Mouse (Mus musculus) kidney, embryonic 16.5 days (tissue): ENCODE data around the gene Snapc1. TPM values are rescaled to one million over a fixed set of nuclear protein-coding genes. Genes with fewer than 3 reads are reported as not detected.
A peak's percentile ranks its signal among the peaks of the same experiment; 100 is the strongest.

Experiments used
- ATAC-seq: fragments of 200-750 bp; cut with Nextera tagmentation; 2 replicates; pipeline ENCODE4 v1.8.0; 2017; ENCODE audit warnings: moderate TSS enrichment; ENCODE audit not compliant: low FRiP score, low TSS enrichment
- H3K27ac ChIP-seq: fragments of 300-500 bp; sonication (generic); 2 replicates; pipeline ENCODE4 v1.5.1; 2014; ENCODE audit warnings: low read length
- H3K27me3 ChIP-seq: fragments of 300-500 bp; sonication (generic); 2 replicates; pipeline ENCODE4 v1.6.1; 2014; ENCODE audit warnings: low read length, control low read depth, mixed read lengths; ENCODE audit not compliant: insufficient read depth
- H3K36me3 ChIP-seq: fragments of 300-500 bp; sonication (generic); 2 replicates; pipeline ENCODE4 v1.6.1; 2014; ENCODE audit warnings: low read length, control low read depth, mixed read lengths; ENCODE audit not compliant: insufficient read depth
- H3K4me1 ChIP-seq: fragments of 300-500 bp; sonication (generic); 2 replicates; pipeline ENCODE4 v1.6.1; 2014; ENCODE audit warnings: low read length, control low read depth, mixed read lengths; ENCODE audit not compliant: insufficient read depth
- H3K4me2 ChIP-seq: fragments of 300-500 bp; sonication (generic); replicated peaks from 2 replicates; pipeline ENCODE4 v1.6.1; 2014; ENCODE audit warnings: low read depth, low read length
- H3K4me3 ChIP-seq: fragments of 300-500 bp; sonication (generic); 2 replicates; pipeline ENCODE4 v1.5.1; 2014; ENCODE audit warnings: mild to moderate bottlenecking, low read length
- H3K9ac ChIP-seq: fragments of 300-500 bp; sonication (generic); replicated peaks from 2 replicates; pipeline ENCODE4 v1.6.1; 2014; ENCODE audit warnings: low read length
- H3K9me3 ChIP-seq: fragments of 300-500 bp; sonication (generic); 2 replicates; pipeline ENCODE4 v1.6.1; 2016; ENCODE audit warnings: low read length, control low read depth
- WGBS: fragments of 180-500 bp; shearing (Covaris S2); extraction: QIAGEN DNeasy Blood & Tissue Kit; methylation state at CpG from one replicate; pipeline ENCODE4 v1.1.7; 2014; 5-methylcytosine and 5-hydroxymethylcytosine counted together
- polyA plus RNA-seq: library from polyadenylated mRNA; unstranded; fragments of >200 nt; fragmentation: Nextera tagmentation; extraction: Ambion mirVana; gene quantifications from 2 replicates; pipeline ENCODE4 v1.2.1, GENCODE M21; 2015

Snapc1 gene
- 22.3 and 22.8 TPM in 2 replicates for polyA plus RNA-seq

- WGBS: under 1% methylated on average over 60 of the region's 60 CpGs
- Histone ChIP-seq H3K4me1 (peaks cover 8% of the 10 kb centered on the region), H3K4me2 (peak within 1 kb of the TSS; percentile 75), H3K4me3 (peak within 1 kb of the TSS; percentile 79), H3K9ac (peak within 1 kb of the TSS; percentile 86), H3K36me3 (peaks cover 16% of the 10 kb centered on the region), H3K9me3 (no peaks in the 10 kb centered on the region), H3K27ac (peak within 1 kb of the TSS; percentile 63), H3K27me3 (no peaks in the 10 kb centered on the region)
- peak; percentile 100 for ATAC-seq
These were observed at the start of gene Snapc1 for GRCm38 (mm10) chr12:73964291-73965281. Gene Snapc1, plus strand, starts transcription at chr12:73964481.

- H3K36me3 ChIP-seq: no peaks in the 10 kb centered on the region
- H3K4me1 ChIP-seq: no peaks in the 10 kb centered on the region
- no peaks in the 10 kb centered on the region for H3K27me3 ChIP-seq
- WGBS: 97% methylated on average over 5 of the region's 5 CpGs
- no peaks in the 10 kb centered on the region for H3K9me3 ChIP-seq
- no peak overlapping the region for H3K4me3 ChIP-seq
- H3K4me2 ChIP-seq: no peak overlapping the region
- no peak for ATAC-seq
- no peak overlapping the region for H3K9ac ChIP-seq
- no peak overlapping the region for H3K27ac ChIP-seq
These were observed 45.8 kb upstream of the Snapc1 start for GRCm38 (mm10) chr12:73918479-73918878.

GRCm38 (mm10) chr12:73930266-73930665, 34.0 kb upstream of the Snapc1 start:
- ATAC-seq: no peak
- Histone ChIP-seq H3K4me1 (no peaks in the 10 kb centered on the region), H3K9ac (no peak overlapping the region), H3K4me3 (no peak overlapping the region), H3K4me2 (no peak overlapping the region), H3K27ac (no peak overlapping the region), H3K36me3 (peaks cover 51% of the 10 kb centered on the region), H3K27me3 (no peaks in the 10 kb centered on the region), H3K9me3 (no peaks in the 10 kb centered on the region)
- 74% methylated on average over 3 of the region's 3 CpGs for WGBS

GRCm38 (mm10) chr12:73931274-73931673, 33.0 kb upstream of the Snapc1 start:
- H3K36me3 ChIP-seq: peaks cover 56% of the 10 kb centered on the region
- 58% methylated on average over 5 of the region's 5 CpGs for WGBS

DNA sequence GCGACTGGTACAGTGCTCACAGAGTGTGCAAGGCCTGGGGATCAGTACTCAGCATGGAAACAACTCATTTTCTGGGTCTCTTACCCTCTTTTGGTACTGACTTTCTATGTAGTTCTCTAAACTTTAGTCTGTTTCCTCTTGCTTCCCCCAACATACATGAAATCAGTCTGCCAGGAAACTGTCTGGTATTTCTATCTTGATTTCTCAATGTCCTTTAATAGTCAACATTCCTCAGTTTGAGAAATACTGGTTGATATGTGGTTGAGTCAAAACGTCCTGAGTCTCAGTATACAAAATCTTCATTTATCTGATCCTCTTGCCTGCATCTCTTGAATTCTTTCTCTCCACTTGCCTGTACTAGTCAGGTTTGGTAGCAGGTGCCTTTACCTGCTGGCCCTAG, 29.8 kb upstream of the Snapc1 start:
- Histone ChIP-seq H3K9ac (no peak overlapping the region), H3K4me1 (no peaks in the 10 kb centered on the region), H3K4me3 (no peak overlapping the region), H3K27ac (no peak overlapping the region), H3K36me3 (peaks cover 52% of the 10 kb centered on the region), H3K4me2 (no peak overlapping the region), H3K27me3 (no peaks in the 10 kb centered on the region), H3K9me3 (no peaks in the 10 kb centered on the region)
- WGBS: 91% methylated on average over 2 of the region's 2 CpGs
- no peak for ATAC-seq

More at GRCm38 (mm10) chr12:73931274-73931673, 33.0 kb upstream of the Snapc1 start:
- H3K9me3 ChIP-seq: no peaks in the 10 kb centered on the region
- no peak overlapping the region for H3K27ac ChIP-seq
- no peak for ATAC-seq
- no peak overlapping the region for H3K9ac ChIP-seq
- H3K4me2 ChIP-seq: no peak overlapping the region
- H3K4me3 ChIP-seq: no peak overlapping the region
- no peaks in the 10 kb centered on the region for H3K27me3 ChIP-seq
- H3K4me1 ChIP-seq: no peaks in the 10 kb centered on the region

- WGBS: 96% methylated on average over 1 of the region's 1 CpGs
- Histone ChIP-seq H3K9me3 (no peaks in the 10 kb centered on the region), H3K27me3 (no peaks in the 10 kb centered on the region), H3K4me2 (no peak within 1 kb of the TSS), H3K27ac (no peak within 1 kb of the TSS), H3K9ac (no peak within 1 kb of the TSS), H3K4me3 (no peak within 1 kb of the TSS), H3K36me3 (peaks cover 46% of the 10 kb centered on the region), H3K4me1 (no peaks in the 10 kb centered on the region)
- no peak for ATAC-seq
These were observed 26.9 kb upstream of the Snapc1 start, which contains the start of gene Gm49321 for GRCm38 (mm10) chr12:73937353-73937752. Gene Gm49321, plus strand, starts transcription at chr12:73937653.

DNA sequence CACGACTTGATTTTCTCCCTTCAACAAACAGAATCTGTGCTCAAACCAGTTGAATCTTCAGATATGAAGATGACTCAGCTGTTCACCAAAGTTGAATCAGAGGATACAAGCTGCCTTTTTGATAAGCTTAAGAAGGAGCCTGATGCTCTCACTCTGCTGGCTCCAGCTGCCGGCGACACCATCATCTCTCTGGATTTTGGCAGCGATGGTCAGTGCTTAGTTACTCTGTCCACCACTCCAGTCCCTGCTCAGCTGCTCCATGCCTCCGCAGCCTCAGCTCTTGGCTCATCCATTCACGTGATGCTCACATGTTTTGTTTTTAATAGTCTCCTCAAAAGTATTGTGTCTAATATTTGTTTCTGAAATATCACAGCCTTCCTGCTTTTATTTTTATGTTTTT, 24.7 kb upstream of the Snapc1 start:
- Histone ChIP-seq H3K9me3 (no peaks in the 10 kb centered on the region), H3K9ac (no peak overlapping the region), H3K4me1 (no peaks in the 10 kb centered on the region), H3K4me3 (no peak overlapping the region), H3K27ac (no peak overlapping the region), H3K36me3 (peaks cover 41% of the 10 kb centered on the region), H3K4me2 (no peak overlapping the region), H3K27me3 (no peaks in the 10 kb centered on the region)
- 95% methylated on average over 6 of the region's 6 CpGs for WGBS
- ATAC-seq: no peak

GRCm38 (mm10) chr12:73948415-73948814, 15.9 kb upstream of the Snapc1 start:
- H3K9ac ChIP-seq: no peak overlapping the region
- H3K36me3 ChIP-seq: peaks cover 18% of the 10 kb centered on the region
- no peaks in the 10 kb centered on the region for H3K27me3 ChIP-seq
- 93% methylated on average over 4 of the region's 4 CpGs for WGBS
- ATAC-seq: no peak
- H3K4me2 ChIP-seq: no peak overlapping the region
- H3K9me3 ChIP-seq: no peaks in the 10 kb centered on the region
- H3K4me1 ChIP-seq: 0 out of 2 replicates have a peak, but pooled peaks cover 7% of the 10 kb centered on the region
- H3K27ac ChIP-seq: no peak overlapping the region
- no peak overlapping the region for H3K4me3 ChIP-seq

DNA sequence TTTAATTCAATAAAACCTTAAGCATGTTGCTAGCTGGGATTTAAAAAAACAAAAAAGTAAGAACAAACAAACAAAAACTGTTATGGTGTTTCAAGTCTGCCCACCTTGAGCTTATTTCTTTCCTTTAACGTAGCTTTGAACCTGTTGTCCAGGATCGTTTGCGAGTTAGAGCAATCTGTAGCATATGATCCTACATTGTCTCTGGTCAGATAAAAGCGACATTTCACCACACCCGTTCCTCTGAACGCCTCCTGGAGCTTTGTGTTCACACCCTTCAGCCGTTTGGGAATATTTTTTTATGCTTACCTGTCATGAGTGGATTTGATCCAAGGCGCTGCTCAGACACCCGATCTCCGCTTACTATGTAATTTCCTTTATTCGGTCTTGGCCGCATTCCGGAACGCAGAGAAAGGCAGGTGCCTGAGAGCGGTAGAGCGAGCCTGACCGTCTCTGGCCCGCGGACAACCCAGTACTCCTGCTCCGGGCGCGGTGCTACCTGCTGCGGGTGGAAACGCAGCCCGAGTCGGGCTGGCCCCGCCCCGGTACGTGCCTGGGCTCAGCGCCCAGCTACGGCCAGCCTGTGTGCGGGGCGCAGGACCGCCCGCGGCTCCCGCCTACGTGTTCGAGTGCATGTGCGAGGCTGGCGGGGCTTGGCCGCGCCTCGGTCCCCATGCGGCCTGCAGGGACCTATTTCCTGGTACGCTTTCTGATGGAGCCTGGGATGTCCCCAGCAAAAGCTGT, 14.8 kb upstream of the Snapc1 start:
- peak overlapping the region; percentile 38 for H3K4me3 ChIP-seq
- WGBS: 7% methylated on average over 46 of the region's 46 CpGs
- H3K9ac ChIP-seq: peak overlapping the region; percentile 32
- H3K4me2 ChIP-seq: peak overlapping the region; percentile 60
- no peaks in the 10 kb centered on the region for H3K27me3 ChIP-seq
- H3K4me1 ChIP-seq: 0 out of 2 replicates have a peak, but pooled peaks cover 7% of the 10 kb centered on the region
- no peak overlapping the region for H3K27ac ChIP-seq
- H3K36me3 ChIP-seq: peaks cover 9% of the 10 kb centered on the region
- ATAC-seq: peak; percentile 92
- no peaks in the 10 kb centered on the region for H3K9me3 ChIP-seq
